8 mouse cellular contexts compared by ENCODE assay signal in genomic region chrX:99975250-99975984, GRCm38 (mm10). TPM values are rescaled to one million over a fixed set of nuclear protein-coding genes. Genes with fewer than 3 reads are reported as not detected.
DNase-seq lines count a peak whose midpoint lies in the region; ATAC-seq and TF ChIP-seq lines count a peak whose summit lies in the region.

Gene Eda, plus strand, starts transcription at chrX:99975606.

- peak; percentile 98 for ATAC-seq in forebrain, embryonic 15.5 days (replicated peaks)
- peak; percentile 96 for ATAC-seq in liver, postnatal 0 days
- ATAC-seq in neutrophil, adult 5-6 weeks (ENCODE audit: extremely low read depth, insufficient number of reproducible peaks, low FRiP score, poor library complexity, severe bottlenecking): peak; percentile 36; the same call in 1 of the 2 replicates

- H3K4me3 ChIP-seq in forebrain, embryonic 15.5 days: peak within 1 kb of the TSS; percentile 59
- H3K4me3 ChIP-seq in liver, postnatal 0 days (ENCODE audit: low read depth, low read length): peak within 1 kb of the TSS; percentile 56

- H3K27me3 ChIP-seq in forebrain, embryonic 15.5 days: no peaks in the 10 kb centered on the region
- H3K27me3 ChIP-seq in liver, postnatal 0 days (ENCODE audit: insufficient read depth, low read length): peaks cover 6% of the 10 kb centered on the region; the same call in 1 of the 2 replicates

- intact Hi-C loops in heart, postnatal 14 days (cut with DNase I): loop anchor here (10.0 kb wide), 1 partner anchor 251 kb away; no protein-coding TSS in a partner anchor

- H3K9me3 ChIP-seq in forebrain, embryonic 15.5 days: no peaks in the 10 kb centered on the region
- H3K9me3 ChIP-seq in liver, postnatal 0 days (ENCODE audit: low read length): no peaks in the 10 kb centered on the region

- no peak for TF ChIP-seq EP300 in liver, postnatal 0 days (IDR thresholded peaks at IDR 0.05; ENCODE audit: low read depth)

- WGBS in forebrain, embryonic 15.5 days: 17% methylated on average over 40 of the region's 49 CpGs
- 14% methylated on average over 38 of the region's 49 CpGs for WGBS in large intestine, adult 2 months
- 25% methylated on average over 32 of the region's 49 CpGs for WGBS in liver, postnatal 0 days (ENCODE audit: insufficient replicate concordance)

- DNase-seq in MEL-GATA-1-ER (ENCODE audit: extremely low read depth, low read depth): peak; percentile 82
- DNase-seq in cerebellum, adult 18-20 months: peak; percentile 12 to 45
- DNase-seq in heart, postnatal 14 days: peak; percentile 87
- peak; percentile 3 for DNase-seq in large intestine, adult 2 months (ENCODE audit: low read depth, low spot score)
- DNase-seq in liver, postnatal 0 days: peak; percentile 88
- peak; percentile 88 for DNase-seq in testis, postnatal 14 days (ENCODE audit: low spot score)

- peak within 1 kb of the TSS; percentile 55 for H3K9ac ChIP-seq in forebrain, embryonic 15.5 days (replicated peaks)
- H3K9ac ChIP-seq in liver, postnatal 0 days (replicated peaks): peak within 1 kb of the TSS; percentile 55

- H3K36me3 ChIP-seq in forebrain, embryonic 15.5 days: no peaks in the 10 kb centered on the region
- no peaks in the 10 kb centered on the region for H3K36me3 ChIP-seq in liver, postnatal 0 days (replicated peaks; ENCODE audit: insufficient read depth, low read length)

- peaks cover 5% of the 10 kb centered on the region for H3K4me1 ChIP-seq in forebrain, embryonic 15.5 days
- no peaks in the 10 kb centered on the region for H3K4me1 ChIP-seq in liver, postnatal 0 days (ENCODE audit: insufficient read depth)

- peak within 1 kb of the TSS; percentile 52; the same call in 1 of the 2 replicates for H3K27ac ChIP-seq in forebrain, embryonic 15.5 days (replicated peaks)
- H3K27ac ChIP-seq in liver, postnatal 0 days (ENCODE audit: low read depth): peak within 1 kb of the TSS; percentile 39; the same call in 1 of the 2 replicates

- no peak for TF ChIP-seq CTCF in liver, postnatal 0 days (IDR thresholded peaks at IDR 0.05; ENCODE audit: low read depth)

- peak within 1 kb of the TSS; percentile 81 for H3K4me2 ChIP-seq in forebrain, embryonic 15.5 days (replicated peaks)
- H3K4me2 ChIP-seq in liver, postnatal 0 days (ENCODE audit: low read depth, low read length): peak within 1 kb of the TSS; percentile 81

RNA-seq across cellular contexts. Expression of gene Eda, which starts in this region (rescaled TPM):
- polyA plus RNA-seq in forebrain, embryonic 15.5 days (2015; fragmentation: Nextera tagmentation; extraction: Ambion mirVana): 1.5 and 2.1 TPM in 2 replicates
- total RNA-seq in heart, postnatal 14 days (2021): 1 to 10 TPM; 2.4 to 3.2 TPM
- polyA plus RNA-seq in large intestine, adult 2 months (2012; rRNA removed): 0.25 and 0.30 TPM in 2 replicates
- polyA plus RNA-seq in liver, postnatal 0 days (2015; fragmentation: Nextera tagmentation; extraction: Ambion mirVana): 0.53 and 0.63 TPM in 2 replicates
- not detected in 2 replicates for total RNA-seq in neutrophil, adult 5-6 weeks (2017)

Comparison
In these comparisons a context has a peak if more than half of its experiments do, and no peak if none do; other contexts are left out.
1. Peak in every context shown above with its lines: DNase-seq, ATAC-seq, H3K4me3 ChIP-seq and H3K27ac ChIP-seq.
2. Peak in DNase-seq in large intestine, adult 2 months; RNA of the gene not detected or under 1 TPM.
3. Peak in DNase-seq, ATAC-seq, H3K4me3 ChIP-seq, H3K27ac ChIP-seq, H3K9ac ChIP-seq and H3K4me2 ChIP-seq in liver, postnatal 0 days; RNA of the gene not detected or under 1 TPM.
4. Peak in ATAC-seq in neutrophil, adult 5-6 weeks; RNA of the gene not detected or under 1 TPM.
5. DNase-seq: peak in every context shown above with its lines; median percentile 88 in liver, postnatal 0 days; 88 in testis, postnatal 14 days; 87 in heart, postnatal 14 days; 82 in MEL-GATA-1-ER; 28 in cerebellum, adult 18-20 months; 3 in large intestine, adult 2 months.
6. ATAC-seq: peak in every context shown above with its lines; median percentile 98 in forebrain, embryonic 15.5 days; 96 in liver, postnatal 0 days; 36 in neutrophil, adult 5-6 weeks.